In the genomic region with DNA sequence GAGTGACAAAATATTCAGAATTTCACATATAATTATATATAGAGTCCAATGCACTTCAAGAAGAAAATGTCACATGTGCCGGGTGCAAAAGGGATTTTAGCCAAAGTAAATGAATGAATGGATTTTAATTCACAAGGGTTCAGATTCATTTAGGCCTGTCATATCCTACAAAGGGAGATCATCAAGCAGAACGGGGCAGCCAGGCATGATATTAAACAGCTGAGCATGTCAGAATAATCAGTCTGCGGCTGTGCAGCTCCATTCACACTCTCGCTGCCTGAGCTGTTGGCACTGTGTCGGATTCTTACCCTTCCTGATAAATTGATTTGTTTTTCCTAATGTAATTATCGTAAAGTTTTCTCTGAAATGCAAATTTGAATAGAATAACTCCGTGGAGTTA, we compare ENCODE assay signal across 12 mouse cellular contexts.
DNase-seq lines count a peak whose midpoint lies in the region; ATAC-seq lines count a peak whose summit lies in the region.
"Had no signal": no experiment of that assay in that cellular context is flagged by ENCODE, and none has a peak within 500 bp of the region (broad histone marks: within the 10 kb centered on the region; RNA-seq: fewer than 3 reads in every experiment).

No protein-coding gene starts in this region.

- no peaks in the 10 kb centered on the region for H3K27me3 ChIP-seq in hindbrain, embryonic 13.5 days
- H3K27me3 ChIP-seq in midbrain, embryonic 16.5 days (ENCODE audit: control insufficient read depth, insufficient read depth, low read depth, low read length) = no peaks in the 10 kb centered on the region
- H3K27me3 ChIP-seq: megakaryocyte, embryonic 14.5 days had no signal

- peak; percentile 16 for DNase-seq in embryo, embryonic 10 days (ENCODE audit: low spot score)
- no peak for DNase-seq in embryo, embryonic 9.5 days (ENCODE audit: extremely low spot score)
- peak; percentile 31 for DNase-seq in embryo, embryonic 10.5 days (ENCODE audit: low spot score)
- DNase-seq in c-Kit-positive CD71-positive TER-119-positive erythroid progenitor cells, embryonic 14.5 days (ENCODE audit: low spot score) = no peak
- DNase-seq in cerebellum, postnatal 36 days = no peak
- DNase-seq: cerebellum, adult 9-10 months; gastrocnemius, postnatal 10 days had no signal

- WGBS in hindbrain, embryonic 13.5 days = 25% methylated on average over 7 of the region's 7 CpGs
- 19% methylated on average over 7 of the region's 7 CpGs for WGBS in midbrain, embryonic 16.5 days

- no peak overlapping the region for H3K27ac ChIP-seq in hindbrain, embryonic 13.5 days
- H3K27ac ChIP-seq in midbrain, embryonic 16.5 days (ENCODE audit: low read length) = no peak overlapping the region

- H3K4me2 ChIP-seq in hindbrain, embryonic 13.5 days = no peak overlapping the region
- peak overlapping the region; percentile 20; the same call in 1 of the 2 replicates for H3K4me2 ChIP-seq in midbrain, embryonic 16.5 days (ENCODE audit: low read length)

- ATAC-seq in hindbrain, embryonic 13.5 days (ENCODE audit: low FRiP score) = peak; percentile 93
- peak; percentile 89; the same call in 1 of the 2 replicates for ATAC-seq in midbrain, embryonic 16.5 days
- ATAC-seq in activated CD4-positive, CD25-positive, alpha-beta regulatory T cell, adult 4 months = no peak

- H3K4me3 ChIP-seq in hindbrain, embryonic 13.5 days = no peak overlapping the region
- no peak overlapping the region for H3K4me3 ChIP-seq in midbrain, embryonic 16.5 days (ENCODE audit: low read depth, low read length)
- H3K4me3 ChIP-seq: erythroblast, embryonic 14.5 days; megakaryocyte, embryonic 14.5 days had no signal

- H3K9me3 ChIP-seq in hindbrain, embryonic 13.5 days = no peaks in the 10 kb centered on the region
- H3K9me3 ChIP-seq in midbrain, embryonic 16.5 days (replicated peaks; ENCODE audit: control insufficient read depth, low read length, poor library complexity, severe bottlenecking) = no peaks in the 10 kb centered on the region
- H3K9me3 ChIP-seq: megakaryocyte, embryonic 14.5 days had no signal

- no peaks in the 10 kb centered on the region for H3K4me1 ChIP-seq in hindbrain, embryonic 13.5 days (replicated peaks)
- H3K4me1 ChIP-seq in midbrain, embryonic 16.5 days (ENCODE audit: control insufficient read depth, insufficient read depth, low read length) = no peaks in the 10 kb centered on the region
- H3K4me1 ChIP-seq: megakaryocyte, embryonic 14.5 days had no signal

- H3K9ac ChIP-seq in hindbrain, embryonic 13.5 days = no peak overlapping the region
- no peak overlapping the region for H3K9ac ChIP-seq in midbrain, embryonic 16.5 days (ENCODE audit: low read depth, low read length)

- H3K36me3 ChIP-seq in hindbrain, embryonic 13.5 days = no peaks in the 10 kb centered on the region
- no peaks in the 10 kb centered on the region for H3K36me3 ChIP-seq in midbrain, embryonic 16.5 days (ENCODE audit: control insufficient read depth, insufficient read depth, low read length)

Comparison
In these comparisons a context has a peak if more than half of its experiments do, and no peak if none do; other contexts are left out.
1. DNase-seq: peak in embryo, embryonic 10 days (single experiment) and embryo, embryonic 10.5 days (single experiment); none in embryo, embryonic 9.5 days (single experiment), c-Kit-positive CD71-positive TER-119-positive erythroid progenitor cells, embryonic 14.5 days (single experiment) and cerebellum, postnatal 36 days (0 of 2).